Mouse (Mus musculus) embryonic facial prominence, embryonic 10.5 days (tissue): Measurements from ENCODE around the gene Spats2l. TPM values are rescaled to one million over a fixed set of nuclear protein-coding genes. Genes with fewer than 3 reads are reported as not detected.
A peak's percentile ranks its signal among the peaks of the same experiment; 100 is the strongest.

Experiments
- DNase-seq: peaks from one replicate; pipeline ENCODE4 v3.0.0-alpha.2; 2017; ENCODE audit warnings: low spot score
- H3K27ac ChIP-seq: fragments of 300-500 bp; sonication (generic); replicated peaks from 2 replicates; pipeline ENCODE4 v1.5.1; 2016; ENCODE audit warnings: mild to moderate bottlenecking
- H3K27me3 ChIP-seq: fragments of 300-500 bp; sonication (generic); replicated peaks from 2 replicates; pipeline ENCODE4 v1.6.1; 2016; ENCODE audit warnings: low read depth, mild to moderate bottlenecking; ENCODE audit not compliant: poor library complexity, severe bottlenecking
- H3K36me3 ChIP-seq: fragments of 300-500 bp; sonication (generic); replicated peaks from 2 replicates; pipeline ENCODE4 v1.6.1; 2016; ENCODE audit warnings: mild to moderate bottlenecking, moderate library complexity
- H3K4me1 ChIP-seq: fragments of 300-500 bp; sonication (generic); 2 replicates; pipeline ENCODE4 v1.6.1; 2016
- H3K4me3 ChIP-seq: fragments of 300-500 bp; sonication (generic); 2 replicates; pipeline ENCODE4 v1.5.1; 2016; ENCODE audit warnings: mild to moderate bottlenecking, moderate library complexity
- H3K9me3 ChIP-seq: fragments of 300-500 bp; sonication (generic); 2 replicates; pipeline ENCODE4 v1.6.1; 2016; ENCODE audit warnings: mild to moderate bottlenecking
- WGBS: fragments of 180-500 bp; shearing (Covaris S2); methylation state at CpG from one replicate; pipeline ENCODE4 v1.1.7; 2016; 5-methylcytosine and 5-hydroxymethylcytosine counted together
- polyA plus RNA-seq: library from polyadenylated mRNA; unstranded; fragments of >200 nt; fragmentation: Nextera tagmentation; extraction: Ambion mirVana; gene quantifications from 2 replicates; pipeline ENCODE4 v1.2.1, GENCODE M21; 2016

Spats2l gene
- polyA plus RNA-seq, 1 experiment from 2014 or later: 23.5 TPM

GRCm38 (mm10) chr1:57953586-57954375 is 179.8 kb downstream of the Spats2l start:
- Histone ChIP-seq H3K27me3 (no peaks in the 10 kb centered on the region), H3K4me1 (peaks cover 5% of the 10 kb centered on the region; the same call in 1 of the 2 replicates), H3K9me3 (no peaks in the 10 kb centered on the region), H3K36me3 (peaks cover 36% of the 10 kb centered on the region), H3K27ac (no peak overlapping the region), H3K4me3 (no peak overlapping the region)
- no peak for DNase-seq
- 93% methylated on average over 16 of the region's 16 CpGs for WGBS

GRCm38 (mm10) chr1:57954376-57954765 is 180.4 kb downstream of the Spats2l start:
- 89% methylated on average over 5 of the region's 5 CpGs for WGBS

GRCm38 (mm10) chr1:57955774-57956173 is 181.8 kb downstream of the Spats2l start:
- no peak overlapping the region for H3K27ac ChIP-seq
- H3K9me3 ChIP-seq: no peaks in the 10 kb centered on the region
- no peak overlapping the region for H3K4me3 ChIP-seq
- H3K4me1 ChIP-seq: no peaks in the 10 kb centered on the region
- no peaks in the 10 kb centered on the region for H3K27me3 ChIP-seq
- WGBS: 86% methylated on average over 1 of the region's 1 CpGs
- no peak for DNase-seq
- H3K36me3 ChIP-seq: peaks cover 55% of the 10 kb centered on the region

More at GRCm38 (mm10) chr1:57954376-57954765, 180.4 kb downstream of the Spats2l start:
- peaks cover 42% of the 10 kb centered on the region for H3K36me3 ChIP-seq
- H3K27ac ChIP-seq: no peak overlapping the region
- no peaks in the 10 kb centered on the region for H3K4me1 ChIP-seq
- DNase-seq: no peak
- no peak overlapping the region for H3K4me3 ChIP-seq
- H3K9me3 ChIP-seq: no peaks in the 10 kb centered on the region
- H3K27me3 ChIP-seq: no peaks in the 10 kb centered on the region

GRCm38 (mm10) chr1:57969327-57970271 is 195.6 kb downstream of the Spats2l start:
- Histone ChIP-seq H3K4me1 (peaks cover 17% of the 10 kb centered on the region), H3K36me3 (peaks cover 20% of the 10 kb centered on the region), H3K27ac (peak overlapping the region; percentile 95), H3K4me3 (peak overlapping the region; percentile 83), H3K27me3 (no peaks in the 10 kb centered on the region), H3K9me3 (no peaks in the 10 kb centered on the region)
- peak; percentile 97 for DNase-seq
- under 1% methylated on average over 65 of the region's 65 CpGs for WGBS

- H3K4me3 ChIP-seq: no peak overlapping the region
- H3K36me3 ChIP-seq: peaks cover 5% of the 10 kb centered on the region
- DNase-seq: no peak
- peaks cover 17% of the 10 kb centered on the region for H3K4me1 ChIP-seq
- no peaks in the 10 kb centered on the region for H3K9me3 ChIP-seq
- WGBS: 82% methylated on average over 2 of the region's 2 CpGs
- no peak overlapping the region for H3K27ac ChIP-seq
- H3K27me3 ChIP-seq: no peaks in the 10 kb centered on the region
These were observed 197.6 kb downstream of the Spats2l start for GRCm38 (mm10) chr1:57971588-57971987.

GRCm38 (mm10) chr1:57976860-57977259 is 202.9 kb downstream of the Spats2l start:
- Histone ChIP-seq H3K27ac (no peak overlapping the region), H3K36me3 (no peaks in the 10 kb centered on the region), H3K27me3 (no peaks in the 10 kb centered on the region), H3K9me3 (no peaks in the 10 kb centered on the region), H3K4me3 (no peak overlapping the region), H3K4me1 (no peaks in the 10 kb centered on the region)
- DNase-seq: no peak
- whole genome bisulfite sequencing: 95% methylated on average over 3 of the region's 3 CpGs

- 71% methylated on average over 6 of the region's 6 CpGs for WGBS
- Histone ChIP-seq H3K27ac (no peak overlapping the region), H3K4me3 (no peak overlapping the region), H3K9me3 (no peaks in the 10 kb centered on the region), H3K27me3 (no peaks in the 10 kb centered on the region), H3K4me1 (no peaks in the 10 kb centered on the region), H3K36me3 (no peaks in the 10 kb centered on the region)
- DNase-seq: no peak
These were observed 215.2 kb downstream of the Spats2l start for GRCm38 (mm10) chr1:57989052-57989600.

GRCm38 (mm10) chr1:57991277-57991676 is 217.3 kb downstream of the Spats2l start:
- Histone ChIP-seq H3K4me3 (no peak overlapping the region), H3K9me3 (no peaks in the 10 kb centered on the region), H3K36me3 (no peaks in the 10 kb centered on the region), H3K4me1 (peaks cover under 1% of the 10 kb centered on the region), H3K27ac (no peak overlapping the region), H3K27me3 (no peaks in the 10 kb centered on the region)
- WGBS: 87% methylated on average over 2 of the region's 2 CpGs
- no peak for DNase-seq

- Histone ChIP-seq H3K4me1 (peaks cover 20% of the 10 kb centered on the region), H3K4me3 (peak within 1 kb of the TSS; percentile 93), H3K9me3 (no peaks in the 10 kb centered on the region), H3K27me3 (no peaks in the 10 kb centered on the region), H3K27ac (peak within 1 kb of the TSS; percentile 96), H3K36me3 (peaks cover 19% of the 10 kb centered on the region)
- 7% methylated on average over 30 of the region's 30 CpGs for WGBS
- peak; percentile 97 for DNase-seq
These were observed 221.6 kb downstream of the Spats2l start, which contains the start of gene Sgo2a for GRCm38 (mm10) chr1:57995432-57996132. Gene Sgo2a (plus strand): TSS chr1:57995971.

GRCm38 (mm10) chr1:57996133-57996615 is 222.2 kb downstream of the Spats2l start:
- H3K4me3 ChIP-seq: peak overlapping the region; percentile 93
- under 1% methylated on average over 29 of the region's 29 CpGs for WGBS
- H3K36me3 ChIP-seq: peaks cover 25% of the 10 kb centered on the region
- H3K27ac ChIP-seq: peak overlapping the region; percentile 96
- H3K27me3 ChIP-seq: no peaks in the 10 kb centered on the region
- H3K9me3 ChIP-seq: no peaks in the 10 kb centered on the region
- DNase-seq: no peak
- H3K4me1 ChIP-seq: peaks cover 20% of the 10 kb centered on the region
